Mouse (Mus musculus) splenic B cell, adult 2 months (primary cell): ENCODE results near the gene Olfr157.
"Not testable (repeated sequence)": the region's sequence is repeated elsewhere in the genome, so short reads cannot be mapped to it uniquely, and the experiment has no call there.

ENCODE experiments used
- DNase-seq: peaks from one replicate; pipeline ENCODE4 v3.0.0-alpha.2; 2011; ENCODE audit warnings: low read depth, low spot score
- H3K27me3 ChIP-seq: 2 replicates; pipeline ENCODE4 v1.6.1; 2012; ENCODE audit warnings: mild to moderate bottlenecking, low read length, moderate library complexity, mixed read lengths; ENCODE audit not compliant: control insufficient read depth, poor library complexity, insufficient read depth, severe bottlenecking
- H3K36me3 ChIP-seq: 2 replicates; pipeline ENCODE4 v1.6.1; 2012; ENCODE audit warnings: mild to moderate bottlenecking, low read length, moderate library complexity, mixed read lengths; ENCODE audit not compliant: control insufficient read depth, poor library complexity, insufficient read depth, severe bottlenecking

Gene Olfr157

DNA sequence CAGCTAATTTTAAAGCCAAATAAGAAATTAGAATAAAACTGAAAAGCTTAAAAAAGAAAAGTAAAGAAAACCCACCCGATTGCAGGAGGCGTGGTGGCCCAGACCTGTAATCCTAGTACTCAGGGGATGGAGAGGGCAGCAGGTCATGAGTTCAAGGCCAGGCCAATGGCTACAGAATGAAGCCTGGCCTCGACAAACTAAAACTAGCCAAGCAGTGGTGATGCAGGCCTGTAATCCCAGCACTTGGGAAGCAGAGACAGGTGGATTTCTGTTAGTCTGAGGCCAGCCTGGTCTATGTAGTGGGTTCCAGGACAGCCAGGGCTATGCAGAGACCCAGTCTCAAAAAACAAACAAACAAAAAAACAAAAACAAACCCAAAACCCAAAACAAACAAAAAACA is 1.7 kb downstream of the Olfr157 start:
- Histone ChIP-seq H3K27me3 (no peaks in the 10 kb centered on the region; the same call in none of the 2 replicates), H3K36me3 (no peaks in the 10 kb centered on the region)
- no peak for DNase-seq

GRCm38 (mm10) chr4:43834749-43835148 is 5.3 kb downstream of the Olfr157 start:
- Histone ChIP-seq H3K36me3 (no peaks in the 10 kb centered on the region), H3K27me3 (no peaks in the 10 kb centered on the region; the same call in 1 of the 2 replicates)
- no peak for DNase-seq

DNA sequence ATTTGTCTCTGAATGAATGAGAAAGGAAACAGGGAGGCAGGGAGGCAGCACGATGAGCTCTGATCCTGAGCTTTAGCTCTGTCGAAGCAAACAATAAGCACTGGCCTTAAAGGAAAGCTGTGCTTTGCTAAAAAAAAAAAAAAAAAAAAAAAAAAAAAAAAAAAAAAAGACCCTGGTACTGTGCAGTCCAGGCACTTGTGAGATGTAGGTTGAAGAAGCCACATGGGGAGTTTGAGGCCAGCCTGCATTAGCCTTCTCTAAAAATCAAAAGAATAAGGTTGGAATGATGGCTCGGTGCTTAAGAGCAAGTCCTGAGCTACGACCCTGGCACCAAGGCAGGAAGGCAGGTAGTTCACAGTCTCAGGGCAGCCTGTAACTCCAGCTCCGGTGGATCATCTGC is 6.2 kb downstream of the Olfr157 start:
- Histone ChIP-seq H3K27me3 (no peaks in the 10 kb centered on the region; the same call in 1 of the 2 replicates), H3K36me3 (no peaks in the 10 kb centered on the region)
- no peak for DNase-seq

DNA sequence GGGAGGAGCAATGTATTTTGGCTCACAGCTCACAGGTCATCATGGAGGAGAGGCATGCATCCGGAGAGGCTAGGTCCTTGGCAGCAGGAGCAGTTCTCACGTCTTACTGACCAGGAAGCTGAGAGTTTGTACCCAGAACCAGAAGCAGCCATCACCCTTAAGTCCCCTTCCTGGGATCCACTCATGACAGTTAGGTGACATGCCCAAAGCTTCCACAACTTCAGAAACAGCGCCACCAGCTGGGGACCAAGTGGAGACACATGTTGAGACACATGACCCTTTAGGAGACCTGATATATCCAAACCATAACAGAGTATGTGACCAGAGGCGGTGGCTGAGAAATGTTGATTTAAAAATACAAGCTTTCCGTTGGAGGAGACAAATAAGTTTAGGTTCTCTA is 8.0 kb downstream of the Olfr157 start:
- Histone ChIP-seq H3K36me3 (no peaks in the 10 kb centered on the region), H3K27me3 (no peaks in the 10 kb centered on the region; the same call in 1 of the 2 replicates)
- no peak for DNase-seq

GRCm38 (mm10) chr4:43828806-43829205 is 11.2 kb downstream of the Olfr157 start:
- Histone ChIP-seq H3K36me3 (no peaks in the 10 kb centered on the region), H3K27me3 (no peaks in the 10 kb centered on the region)
- no peak for DNase-seq

DNA sequence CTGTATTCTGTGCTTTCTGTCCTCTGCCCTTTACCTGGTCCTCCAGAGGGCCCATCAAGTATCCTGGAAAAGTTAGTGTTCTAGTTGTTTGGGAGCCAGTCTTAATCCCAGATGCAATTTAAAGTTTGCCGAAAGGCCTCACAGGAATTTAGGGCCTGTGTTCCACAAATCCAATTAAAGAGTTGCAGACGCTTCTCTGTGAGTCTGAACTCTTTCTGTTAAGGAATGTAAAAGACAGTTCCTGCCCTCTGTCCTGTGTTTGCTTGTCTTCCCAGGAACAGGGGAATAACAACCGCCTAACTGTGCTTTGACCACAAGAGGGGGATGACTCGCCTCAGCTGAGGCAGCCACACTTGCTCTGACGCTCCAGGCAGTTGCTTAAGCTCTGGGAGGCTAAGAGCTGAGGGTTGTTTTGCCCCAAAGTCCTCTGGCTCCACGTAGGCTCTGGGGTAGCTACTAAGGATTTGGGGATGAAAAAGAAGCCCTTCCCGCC is 16.1 kb downstream of the Olfr157 start, which contains the start of gene Olfr156:
Gene Olfr156, minus strand, starts transcription at position 51 of the 493 bp plus-strand sequence.
- DNase-seq: no peak
- Histone ChIP-seq H3K27me3 (no peaks in the 10 kb centered on the region), H3K36me3 (no peaks in the 10 kb centered on the region; the same call in 1 of the 2 replicates)

GRCm38 (mm10) chr4:43822896-43823550 is 17.0 kb downstream of the Olfr157 start:
- no peaks in the 10 kb centered on the region for H3K27me3 ChIP-seq
- no peak for DNase-seq
- H3K36me3 ChIP-seq: no peaks in the 10 kb centered on the region; the same call in 1 of the 2 replicates

DNA sequence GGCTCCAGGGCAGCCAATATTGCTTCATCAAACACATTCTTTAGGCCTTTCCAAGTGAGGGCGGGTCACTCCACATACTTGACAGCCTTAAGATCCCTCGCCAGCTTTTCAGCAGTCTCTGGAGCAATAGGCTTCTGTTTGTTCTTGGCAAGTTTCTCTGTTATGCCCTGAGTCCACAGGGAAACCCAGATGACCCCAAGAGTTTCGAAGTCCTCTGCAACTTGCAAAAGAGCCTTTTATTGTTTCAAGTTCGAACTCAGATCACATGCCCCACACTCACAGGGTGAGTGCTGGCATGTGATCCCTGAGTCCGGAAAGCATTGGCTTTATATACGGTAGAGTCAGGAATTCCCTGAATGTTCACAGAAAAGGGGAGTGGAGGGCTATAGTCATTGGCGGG is 41.1 kb downstream of the Olfr157 start:
- Histone ChIP-seq H3K27me3 (no peaks in the 10 kb centered on the region; the same call in 1 of the 2 replicates), H3K36me3 (no peaks in the 10 kb centered on the region)
- DNase-seq: no peak

GRCm38 (mm10) chr4:43795844-43796243 is 44.2 kb downstream of the Olfr157 start:
- not testable (repeated sequence) for DNase-seq, H3K36me3 ChIP-seq, H3K27me3 ChIP-seq

DNA sequence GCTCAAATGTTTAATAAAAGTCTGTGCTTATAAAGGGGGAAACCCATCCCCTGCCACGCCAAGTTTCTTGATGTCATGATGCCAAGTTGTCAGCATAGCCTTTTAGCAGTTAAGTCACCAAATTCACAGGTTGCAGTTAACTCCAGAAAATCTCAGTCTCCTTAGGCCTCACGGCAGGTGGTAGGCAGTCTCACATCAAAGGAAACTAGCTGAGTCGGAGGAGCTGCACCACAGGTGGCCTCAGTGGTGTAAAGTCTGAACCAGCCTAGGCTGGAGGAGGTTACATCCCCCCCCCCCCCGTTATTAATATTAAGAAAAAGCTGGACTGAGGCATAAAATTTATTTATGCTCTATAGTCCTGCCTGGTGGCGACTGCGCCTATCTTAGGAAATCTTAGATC is 44.7 kb downstream of the Olfr157 start:
- no peaks in the 10 kb centered on the region; the same call in 1 of the 2 replicates for H3K27me3 ChIP-seq
- no peak for DNase-seq
- no peaks in the 10 kb centered on the region for H3K36me3 ChIP-seq
